Mouse (Mus musculus): ENCODE measurements around the gene Ldhb.
"Not testable (repeated sequence)": the region's sequence is repeated elsewhere in the genome, so short reads cannot be mapped to it uniquely, and the experiment has no call there.

Gene Ldhb

DNA sequence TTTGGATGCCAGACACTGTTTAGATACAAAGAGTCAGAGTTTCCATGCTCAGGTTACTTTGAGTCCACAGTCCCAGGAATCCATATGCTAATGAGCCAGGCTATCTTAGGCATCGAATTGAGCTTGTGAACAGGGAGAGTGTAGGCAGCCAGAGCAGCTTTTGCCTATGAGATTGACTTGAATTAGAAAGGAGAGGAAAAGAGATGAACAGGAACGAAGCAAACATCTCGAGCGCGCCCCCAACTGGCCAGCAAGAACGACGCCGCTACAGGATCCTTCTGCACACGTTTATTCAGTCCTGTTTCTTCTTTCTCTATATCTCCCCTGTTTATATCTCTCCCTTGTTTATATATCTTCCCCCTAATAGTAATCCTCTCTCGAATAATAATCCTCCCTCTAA is 7.2 kb upstream of the Ldhb start:
- DNase-seq (ENCODE audit: low read depth, low spot score) = no peak

DNA sequence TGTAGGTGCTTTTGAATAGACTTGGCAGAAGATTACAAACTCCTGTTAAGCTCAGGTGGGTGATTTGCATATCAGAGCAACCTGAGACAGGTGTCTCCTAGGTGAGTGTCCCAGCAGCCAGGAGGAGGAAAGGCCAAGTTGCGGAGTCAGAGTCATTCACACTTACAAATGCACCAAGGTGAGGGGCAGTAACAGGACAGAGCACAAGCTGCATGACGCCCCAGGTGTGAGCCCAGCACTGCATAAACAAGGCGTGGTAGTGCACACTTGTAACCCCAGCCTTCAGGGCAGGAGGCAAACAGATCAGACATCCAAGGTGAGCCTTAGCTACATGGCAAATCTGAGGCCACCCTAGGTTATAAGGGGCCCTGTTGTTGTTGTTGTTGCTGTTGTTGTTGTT is 5.1 kb upstream of the Ldhb start:
- no peak for DNase-seq (ENCODE audit: low read depth, low spot score)

DNA sequence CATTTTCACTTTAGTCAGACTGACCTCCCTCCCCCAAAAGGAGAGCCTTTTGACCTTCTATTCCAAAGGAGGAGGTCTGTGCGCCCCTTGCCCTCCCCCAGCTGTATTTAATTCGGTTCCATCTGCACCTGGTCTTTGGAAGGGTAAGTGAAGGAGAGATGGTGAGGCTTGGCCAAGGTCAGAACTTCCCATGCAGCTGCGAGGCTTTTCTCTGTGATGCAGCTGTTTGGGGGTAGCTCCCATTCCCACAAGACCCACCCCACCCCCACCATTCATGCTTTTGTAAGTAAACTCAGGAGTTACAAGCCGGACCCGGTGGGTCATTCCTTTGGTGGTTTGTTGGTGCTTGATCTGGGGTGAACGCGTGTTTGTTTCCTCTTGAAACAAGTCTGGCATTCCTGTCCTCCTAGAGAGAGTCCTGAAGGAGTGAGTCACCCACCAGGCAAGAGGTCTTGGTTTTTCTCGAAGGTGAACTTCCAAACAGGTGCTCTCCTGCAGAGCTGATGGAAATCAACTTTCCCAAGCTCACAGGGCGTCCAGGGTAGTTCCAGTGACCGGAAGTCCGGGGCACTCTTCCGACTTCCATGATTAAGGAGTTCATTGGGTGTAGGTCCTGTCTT is 3.9 kb upstream of the Ldhb start:
- DNase-seq (ENCODE audit: low read depth, low spot score) = no peak

DNA sequence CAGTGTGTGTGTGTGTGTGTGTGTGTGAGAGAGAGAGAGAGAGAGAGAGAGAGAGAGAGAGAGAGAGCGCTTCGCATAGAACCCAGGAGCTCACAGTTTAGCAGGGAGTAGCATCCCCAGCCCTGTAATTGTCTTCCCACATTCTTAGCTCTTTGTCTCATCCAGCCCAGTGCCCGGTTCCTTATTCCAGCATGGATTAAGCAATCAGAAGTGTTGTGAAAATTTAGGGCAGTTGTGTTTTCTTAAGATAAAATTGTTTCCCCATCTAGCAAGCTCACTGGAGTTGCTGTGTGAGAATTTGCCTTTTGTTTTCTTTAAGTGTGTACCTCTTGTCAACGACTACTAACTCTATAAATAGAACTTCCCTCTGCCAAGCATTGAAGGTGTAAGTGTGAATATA is 906 bp upstream of the Ldhb start:
- DNase-seq (ENCODE audit: low read depth, low spot score) = no peak

DNA sequence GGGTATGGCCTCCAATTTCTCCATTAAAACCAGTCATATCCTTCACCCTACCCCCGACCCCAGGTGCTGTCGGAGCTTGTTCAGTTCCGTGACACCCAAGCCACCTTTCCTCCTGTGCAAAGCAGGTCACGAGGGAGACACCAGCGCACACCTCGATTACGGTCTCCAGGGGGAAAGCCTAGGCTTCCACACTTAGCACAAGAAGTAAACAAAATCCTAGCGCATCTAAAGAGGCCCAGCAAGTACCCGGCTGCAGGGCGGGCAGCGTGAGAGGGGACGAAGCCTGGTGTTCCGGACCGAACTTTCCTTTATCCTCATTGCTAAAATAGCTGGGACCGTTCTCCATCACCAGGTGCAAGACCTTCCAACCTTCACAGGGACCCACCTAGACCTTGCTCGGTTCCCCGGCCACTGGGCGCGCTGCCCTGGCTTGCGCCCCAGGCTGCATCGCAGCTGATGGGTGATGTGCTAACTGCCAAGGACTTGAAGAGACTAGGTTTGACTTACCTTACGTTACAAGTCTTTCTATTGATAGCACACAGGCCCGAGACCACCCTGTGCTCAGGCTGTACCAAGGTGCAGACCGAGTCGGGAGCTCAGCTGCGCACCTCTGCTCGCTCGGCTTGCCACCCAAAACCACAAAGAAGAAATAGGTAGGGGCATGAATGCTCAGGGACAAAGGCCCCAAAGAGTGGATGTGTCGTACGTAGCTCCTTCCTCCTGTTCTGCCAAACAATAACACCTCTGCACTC is 548 bp downstream of the Ldhb start:
- no peak for DNase-seq (ENCODE audit: low read depth, low spot score)

DNA sequence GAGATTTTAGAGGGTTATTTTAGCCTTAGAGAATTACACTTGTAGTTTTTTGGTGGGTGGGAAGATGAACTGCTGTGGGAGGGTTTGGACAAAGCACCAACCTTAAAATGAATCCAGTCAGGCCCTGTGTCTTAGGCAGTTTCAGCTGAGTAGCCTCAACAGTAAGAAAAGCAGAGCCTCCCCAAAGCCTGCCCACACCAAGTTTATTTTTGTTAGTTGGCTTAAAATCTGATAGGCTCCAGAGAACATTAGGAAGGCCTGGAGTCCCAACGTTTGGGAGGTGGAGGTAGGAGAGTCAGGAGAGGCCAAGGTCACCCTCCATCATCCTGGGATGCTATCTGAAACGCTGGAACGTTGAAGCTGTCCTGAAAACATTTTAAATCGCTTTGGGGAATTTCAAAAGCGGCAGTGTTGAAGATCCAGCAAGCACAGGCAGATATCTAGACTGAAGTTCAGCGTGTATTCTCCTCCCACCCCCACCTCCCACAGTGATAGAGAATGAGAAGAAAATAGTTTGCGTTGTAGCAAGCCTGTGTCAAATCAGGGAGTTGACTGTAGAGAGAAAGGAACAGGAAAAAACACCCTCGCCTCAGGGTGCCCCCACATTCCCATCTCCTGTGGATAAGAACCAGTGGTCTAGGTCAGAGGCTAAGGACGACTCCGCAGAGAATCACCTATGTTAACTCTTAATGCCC is 1.3 kb downstream of the Ldhb start:
- no peak for DNase-seq (ENCODE audit: low read depth, low spot score)

DNA sequence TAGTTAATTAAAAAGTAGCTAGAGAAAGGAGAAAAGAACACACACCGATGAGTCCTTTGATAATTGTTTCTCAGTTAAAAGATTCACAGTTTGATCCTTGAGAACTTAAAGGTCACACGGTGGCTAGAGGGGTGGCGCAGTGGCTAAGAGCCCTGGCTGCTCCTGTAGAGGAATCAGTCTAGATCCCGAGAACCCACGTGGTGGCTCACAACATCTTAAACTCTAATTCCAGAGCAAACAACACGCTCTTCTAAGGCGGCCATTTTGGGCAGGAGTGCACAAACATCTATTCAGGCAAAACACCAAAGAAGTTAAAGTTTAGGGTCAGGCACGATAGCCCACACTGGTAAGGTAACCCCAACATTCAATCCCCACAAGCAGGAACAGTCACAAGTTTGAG is 4.2 kb downstream of the Ldhb start:
- no peak for DNase-seq (ENCODE audit: low read depth, low spot score)

DNA sequence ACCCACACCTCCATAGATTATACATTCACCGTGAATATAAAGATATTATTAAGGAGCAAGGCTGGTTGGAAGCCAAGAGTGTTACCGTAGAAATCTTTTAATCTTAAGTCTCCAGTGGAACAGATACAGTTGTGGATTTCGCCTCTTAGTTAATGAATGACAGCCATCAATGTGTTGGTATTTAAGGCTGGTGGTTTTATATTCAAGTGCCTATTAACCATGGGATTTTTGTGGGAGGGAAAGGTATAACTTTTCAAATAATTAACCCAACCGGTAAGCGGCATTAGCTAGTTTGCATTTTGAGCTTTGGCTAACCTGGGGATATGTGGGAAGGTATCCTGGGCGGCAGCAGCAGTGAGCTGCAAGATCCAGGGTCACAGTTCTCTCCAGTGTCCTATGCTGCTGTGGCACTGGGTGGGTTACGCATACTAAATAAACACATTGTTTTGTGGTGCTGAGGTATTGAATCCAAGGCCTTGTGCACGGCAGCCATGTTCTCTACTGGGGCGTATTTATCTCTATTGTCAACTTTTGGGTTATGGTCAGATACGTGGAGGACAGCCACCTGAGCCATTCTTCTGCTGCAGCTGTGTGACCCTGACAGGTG is 5.1 kb downstream of the Ldhb start:
- no peak for DNase-seq (ENCODE audit: low read depth, low spot score)

DNA sequence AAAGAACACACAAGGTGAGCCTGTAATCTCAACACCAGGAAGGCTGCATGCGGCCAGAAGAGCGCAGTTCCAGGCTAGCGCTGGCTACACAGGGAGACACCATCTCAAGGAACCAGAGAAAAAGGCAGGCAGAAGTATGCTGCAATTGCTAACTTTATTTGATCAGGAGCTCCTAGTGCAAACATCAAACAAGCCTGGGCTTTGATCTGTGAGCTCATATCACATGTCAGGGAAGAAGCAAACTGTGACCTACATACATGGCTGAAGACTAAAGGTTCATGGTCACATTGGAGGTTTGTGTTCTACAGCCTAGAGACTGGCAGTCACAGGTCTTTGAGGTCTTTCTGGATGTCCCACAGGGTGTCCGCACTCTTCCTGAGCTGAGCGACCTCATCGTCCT is 17.6 kb downstream of the Ldhb start:
- DNase-seq (ENCODE audit: low read depth, low spot score) = not testable (repeated sequence)

DNA sequence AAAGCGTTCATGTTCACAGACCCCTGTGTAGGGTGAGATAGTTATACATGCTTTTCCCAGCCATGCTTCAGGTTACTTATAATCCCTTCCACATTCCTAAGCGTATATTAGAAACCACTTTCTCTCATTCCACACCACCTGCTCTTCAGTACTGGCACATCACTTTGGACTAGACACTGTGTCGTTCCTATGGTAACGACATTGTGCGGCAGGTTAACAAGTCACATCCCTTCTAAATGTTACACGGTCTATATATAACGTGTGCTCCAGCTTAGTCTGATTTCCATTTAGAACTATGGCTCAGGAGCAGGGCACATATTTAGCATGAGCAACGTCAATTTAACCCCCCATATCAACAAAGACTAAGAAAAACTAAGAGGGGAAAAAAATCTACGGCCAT is 20.1 kb downstream of the Ldhb start:
- DNase-seq (ENCODE audit: low read depth, low spot score) = no peak

DNA sequence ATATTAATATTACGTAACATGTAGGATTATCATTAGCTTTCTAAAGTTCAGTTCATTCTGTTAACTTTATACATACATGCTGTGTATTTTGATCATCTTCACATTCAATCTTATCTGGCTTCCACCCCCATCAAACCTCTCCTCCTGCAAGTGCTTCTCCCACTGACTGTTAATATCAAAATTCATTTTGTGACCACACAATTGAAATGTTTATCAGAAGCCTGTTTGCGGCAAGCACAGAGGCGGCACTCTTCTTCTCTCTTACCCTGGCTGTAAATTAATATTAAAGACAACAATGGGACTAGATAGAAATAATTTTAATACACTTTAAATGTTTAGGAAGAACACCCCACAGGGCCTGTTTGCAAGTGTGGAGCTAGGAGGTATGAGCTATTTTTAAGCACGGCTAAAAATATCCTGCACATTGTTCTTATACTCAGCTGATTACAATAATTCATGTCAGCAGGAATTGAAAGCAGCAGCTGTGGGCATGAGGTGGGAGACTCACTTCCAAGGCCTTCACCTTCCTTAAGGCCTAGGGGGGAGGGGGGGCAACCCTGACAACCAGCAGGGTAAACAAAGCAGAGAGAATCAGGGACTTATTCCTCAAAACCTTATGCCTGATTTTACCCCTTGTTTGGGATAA is 22.2 kb downstream of the Ldhb start:
- no peak for DNase-seq (ENCODE audit: low read depth, low spot score)

DNA sequence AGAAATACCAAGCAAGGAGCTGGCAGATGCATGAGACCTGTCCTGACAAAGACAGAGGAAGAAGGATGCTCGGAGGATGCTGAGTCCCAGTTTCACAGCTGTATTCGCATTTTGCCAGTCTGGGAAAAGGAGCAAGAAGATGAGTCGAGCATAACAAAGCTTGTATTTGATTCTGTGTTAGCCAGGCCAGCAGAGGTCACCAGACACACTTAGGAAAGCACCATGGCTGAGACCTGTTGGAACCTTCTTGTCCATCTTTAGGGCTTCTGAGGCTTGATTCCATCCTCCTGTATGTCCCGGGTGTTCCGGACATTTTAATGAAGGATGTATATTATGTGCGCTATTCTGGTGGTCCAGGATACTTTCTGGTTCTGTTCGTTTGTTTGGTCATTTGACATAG is 30.5 kb downstream of the Ldhb start:
- DNase-seq (ENCODE audit: low read depth, low spot score) = no peak

DNA sequence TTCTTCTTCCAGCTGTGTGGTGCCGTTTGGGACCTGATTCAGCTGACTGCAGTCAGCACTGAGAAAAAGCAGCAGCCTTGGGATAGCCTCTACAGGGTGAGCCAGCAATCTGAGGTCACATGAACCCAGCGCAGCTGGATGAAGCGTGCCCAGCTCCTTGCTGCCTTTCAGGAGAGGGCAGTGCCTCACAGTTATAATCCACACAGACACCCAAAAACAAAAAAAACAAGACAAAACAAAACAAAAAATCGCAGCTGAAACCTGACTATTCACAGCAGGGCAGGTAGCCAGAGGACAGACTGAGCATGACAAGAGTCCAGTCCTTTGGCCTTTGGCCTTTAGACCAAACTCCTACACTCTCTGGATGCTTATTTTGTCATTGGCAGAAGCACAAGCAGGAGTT is 35.0 kb downstream of the Ldhb start, which contains the start of gene Gys2:
Gys2 (minus strand) TSS at position 309 of the 403 bp plus-strand sequence.
- DNase-seq (ENCODE audit: low read depth, low spot score) = no peak

DNA sequence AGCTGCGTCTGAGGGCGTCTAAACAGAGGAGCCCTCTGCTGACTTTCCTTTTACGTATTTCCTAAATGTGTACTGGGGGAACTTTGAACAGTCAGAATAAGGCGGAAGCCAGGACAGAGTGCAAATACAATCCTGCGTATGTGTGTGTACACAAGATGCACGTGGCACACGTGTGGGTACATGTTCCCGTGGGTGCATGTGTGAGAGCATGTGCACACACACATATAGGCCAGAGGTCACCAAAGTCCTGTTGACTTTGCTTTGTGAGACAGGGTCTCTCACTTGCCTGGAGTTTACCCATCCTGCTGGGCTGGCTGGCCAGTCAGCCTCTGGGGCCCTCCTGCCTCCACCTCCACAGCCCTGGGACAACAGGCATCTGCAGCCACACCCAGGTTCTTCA is 36.6 kb downstream of the Ldhb start:
- DNase-seq (ENCODE audit: low read depth, low spot score) = no peak

DNA sequence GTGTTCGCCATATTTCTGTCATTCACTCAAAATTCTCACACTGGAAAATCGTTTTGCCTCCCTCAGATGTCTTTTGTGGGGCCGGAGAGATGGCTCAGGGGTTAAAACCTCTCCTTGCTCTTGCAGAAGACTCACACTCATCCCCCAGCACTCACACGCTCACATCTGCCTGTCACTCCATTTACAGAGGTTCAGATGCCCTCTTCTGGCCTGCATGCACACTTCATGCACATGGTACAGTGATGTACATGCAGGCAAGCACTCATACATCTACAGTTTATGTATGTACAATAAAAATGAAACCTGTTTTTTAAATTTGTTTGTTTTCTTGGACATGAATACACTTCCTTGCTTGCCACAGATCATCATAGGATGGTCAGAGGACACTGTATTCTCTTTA is 38.2 kb downstream of the Ldhb start:
- no peak for DNase-seq (ENCODE audit: low read depth, low spot score)

DNA sequence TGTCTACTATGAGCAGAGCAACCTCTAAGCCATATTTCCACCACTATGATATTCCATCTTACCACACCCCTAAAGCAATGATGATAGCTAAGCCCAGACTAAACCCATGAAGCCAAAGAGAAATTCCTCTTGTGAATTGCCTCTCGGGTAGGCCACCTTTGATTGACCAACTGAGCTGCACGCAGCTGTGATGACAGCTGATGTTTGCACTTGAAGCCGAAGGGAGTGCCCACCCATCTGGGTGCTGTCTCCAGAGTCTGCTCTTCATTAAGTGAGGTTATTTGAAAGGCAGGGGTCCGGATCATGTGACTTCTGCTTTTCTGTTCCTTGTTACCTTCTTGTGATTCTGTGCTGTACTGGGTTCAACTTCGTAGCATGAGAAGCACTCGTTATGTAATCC is 45.6 kb downstream of the Ldhb start:
- DNase-seq (ENCODE audit: low read depth, low spot score) = no peak

DNA sequence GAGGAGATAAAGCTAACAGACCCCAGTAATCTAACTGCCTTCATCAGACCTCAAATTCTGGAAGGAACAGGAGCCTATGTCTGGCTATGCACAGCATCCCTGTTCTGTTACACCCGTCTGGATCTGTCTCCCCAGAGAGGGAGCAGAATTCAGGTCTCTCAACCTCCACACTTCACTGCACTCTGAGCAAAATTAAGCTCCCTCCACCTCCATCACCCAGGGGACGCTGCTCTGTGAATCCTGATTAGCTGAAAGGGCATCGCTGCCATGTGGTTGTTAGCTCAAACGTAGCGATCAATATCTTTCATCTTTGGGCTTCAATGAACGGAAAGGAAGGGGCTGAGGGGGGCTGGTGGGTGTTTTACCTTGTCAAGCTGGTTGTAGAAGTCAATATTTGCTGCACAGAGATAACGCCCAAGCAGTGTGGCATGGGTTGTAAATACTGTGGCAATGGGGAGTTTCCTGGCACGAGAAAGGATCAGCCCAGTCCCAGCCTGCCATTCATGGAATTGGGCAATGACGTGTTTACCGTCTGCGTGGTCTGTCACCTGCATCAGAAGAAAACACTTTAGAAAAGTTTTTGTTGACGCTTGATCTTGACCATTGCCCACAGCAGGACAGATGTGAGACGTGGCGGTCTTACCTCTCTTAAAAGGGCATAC is 48.6 kb downstream of the Ldhb start:
- no peak for DNase-seq (ENCODE audit: low read depth, low spot score)

DNA sequence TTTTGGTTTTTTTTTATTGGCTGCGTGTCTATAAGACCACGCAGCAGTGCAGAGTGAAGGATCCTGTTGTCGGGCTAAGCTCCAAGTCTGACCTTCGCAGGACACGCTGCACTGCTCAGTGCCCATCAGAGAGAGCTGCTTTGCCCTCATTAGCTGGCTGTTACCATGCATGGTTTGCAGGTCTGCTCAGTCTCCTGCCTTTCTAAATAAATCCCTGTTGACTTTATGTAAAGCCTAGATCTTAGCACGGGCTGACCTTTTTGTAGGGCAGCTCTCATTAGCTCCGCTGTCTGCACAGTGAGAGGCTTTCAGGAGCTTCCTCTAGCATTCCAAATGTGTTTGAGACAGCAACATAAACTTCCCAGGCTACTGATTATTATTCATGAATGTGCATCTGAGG is 49.7 kb downstream of the Ldhb start:
- no peak for DNase-seq (ENCODE audit: low read depth, low spot score)

DNA sequence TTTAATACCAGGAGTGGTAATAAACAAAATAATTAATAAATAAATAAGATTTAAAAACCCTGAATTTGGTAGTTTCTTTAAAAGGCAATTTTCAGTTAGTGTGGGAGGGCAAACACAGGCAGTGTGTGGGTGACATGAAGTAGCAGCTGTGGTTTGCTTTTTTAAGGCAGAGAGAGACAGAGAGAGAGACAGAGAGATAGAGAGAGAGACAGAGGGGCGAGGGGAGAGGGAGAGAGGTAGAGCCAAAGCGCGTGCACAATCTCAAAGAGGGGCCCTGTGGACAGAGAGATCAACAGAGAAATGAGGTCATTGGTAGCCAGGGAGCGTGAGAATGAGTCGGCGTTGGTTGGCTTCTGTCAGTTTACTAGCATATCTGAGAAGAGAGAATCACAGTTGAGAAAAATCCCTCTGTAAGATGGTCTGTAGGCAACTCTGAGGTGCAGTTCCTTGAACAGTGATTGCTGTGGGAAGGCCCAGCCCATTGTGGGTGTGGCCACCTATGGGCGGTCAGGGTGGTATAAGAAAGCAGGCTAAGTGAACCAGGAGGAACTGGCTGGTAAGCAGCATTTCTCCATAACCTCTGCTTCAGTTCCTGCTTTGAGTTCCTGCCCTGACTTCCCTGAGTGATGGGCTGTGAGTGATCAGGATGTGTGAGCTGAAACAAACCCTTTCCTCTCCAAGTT is 52.3 kb downstream of the Ldhb start:
- no peak for DNase-seq (ENCODE audit: low read depth, low spot score)

DNA sequence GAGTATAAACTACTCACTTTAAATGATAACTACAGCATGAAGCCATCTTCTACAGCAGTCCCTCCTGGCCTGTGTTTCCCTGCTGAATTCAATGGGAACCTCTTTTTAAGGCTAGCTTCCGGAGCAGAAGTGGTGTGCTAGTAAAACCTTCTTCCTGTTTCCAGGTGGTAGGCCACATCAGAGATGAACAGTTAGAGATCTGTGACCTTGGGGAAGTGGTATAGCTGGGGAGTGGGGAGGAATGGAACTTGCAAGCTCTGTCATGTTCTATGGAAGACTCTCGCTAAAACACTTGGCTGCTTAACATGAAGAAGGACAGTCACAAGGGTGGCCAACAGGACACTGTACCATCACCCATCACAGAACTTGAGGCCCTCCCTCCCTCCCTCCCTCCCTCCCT is 54.4 kb downstream of the Ldhb start:
- DNase-seq (ENCODE audit: low read depth, low spot score) = no peak

DNA sequence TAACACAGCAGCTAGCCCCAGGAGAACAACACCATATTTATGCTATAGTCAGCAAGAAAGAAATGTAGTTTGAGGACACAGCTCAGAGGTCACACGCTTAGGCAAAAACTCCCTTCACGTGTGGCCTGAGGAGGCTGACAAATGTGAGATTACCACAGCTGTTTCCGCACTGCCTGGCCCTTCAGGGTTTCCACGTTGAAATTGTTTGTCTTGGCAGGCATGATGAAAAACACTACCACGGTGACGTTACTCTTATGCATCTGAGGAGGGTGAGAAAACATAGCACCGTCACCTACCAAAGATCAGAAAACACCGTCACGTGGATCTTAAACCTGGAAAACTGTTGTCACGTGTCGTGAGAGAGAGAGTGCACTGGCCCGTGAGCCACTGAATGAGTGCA is 56.4 kb downstream of the Ldhb start:
- DNase-seq (ENCODE audit: low read depth, low spot score) = no peak

Measured in skeletal muscle tissue, adult 2 months (tissue).